Comparison of ENCODE assay signal across 15 mouse cellular contexts in the genomic region with DNA sequence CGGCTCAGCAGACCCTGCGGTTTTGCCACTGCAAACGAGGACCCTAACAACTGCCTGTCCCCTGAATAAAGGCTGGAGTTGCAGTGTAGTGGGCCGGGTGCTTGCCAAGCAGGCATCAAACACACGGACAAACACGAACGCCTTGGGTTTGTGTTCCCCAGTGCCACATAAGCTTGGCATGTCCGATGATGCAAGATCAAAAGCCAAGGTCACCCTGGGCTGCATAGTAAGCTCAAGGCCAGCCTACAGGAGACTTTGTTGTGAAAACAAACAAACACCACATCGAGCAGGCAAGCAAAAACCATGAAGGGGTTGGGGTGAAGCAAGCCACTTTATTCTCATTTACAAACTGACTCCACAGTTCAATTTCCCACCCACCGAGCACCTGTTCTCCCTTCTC. TPM values are rescaled to one million over a fixed set of nuclear protein-coding genes. Genes with fewer than 3 reads are reported as not detected.
A peak's percentile ranks its signal among the peaks of the same experiment; 100 is the strongest.
DNase-seq lines count a peak whose midpoint lies in the region; ATAC-seq and TF ChIP-seq lines count a peak whose summit lies in the region.
"Had no signal": no experiment of that assay in that cellular context is flagged by ENCODE, and none has a peak within 500 bp of the region (broad histone marks: within the 10 kb centered on the region; RNA-seq: fewer than 3 reads in every experiment).

No protein-coding gene starts in this region.

- no peaks in the 10 kb centered on the region for H3K36me3 ChIP-seq in forebrain, embryonic 10.5 days (replicated peaks)
- no peaks in the 10 kb centered on the region for H3K36me3 ChIP-seq in forebrain, embryonic 11.5 days (ENCODE audit: control insufficient read depth, insufficient read depth, low read length)
- no peaks in the 10 kb centered on the region for H3K36me3 ChIP-seq in hindbrain, embryonic 14.5 days (replicated peaks; ENCODE audit: control insufficient read depth, insufficient read depth)
- no peaks in the 10 kb centered on the region for H3K36me3 ChIP-seq in hindbrain, embryonic 16.5 days (ENCODE audit: control insufficient read depth, insufficient read depth, low read length)
- no peaks in the 10 kb centered on the region for H3K36me3 ChIP-seq in E14TG2a.4 (ENCODE audit: insufficient read depth, low read length)
- H3K36me3 ChIP-seq: midbrain, embryonic 13.5 days had no signal

- no peak overlapping the region for H3K4me3 ChIP-seq in forebrain, embryonic 10.5 days
- H3K4me3 ChIP-seq in forebrain, embryonic 11.5 days (ENCODE audit: low read depth, low read length) = no peak overlapping the region
- no peak overlapping the region for H3K4me3 ChIP-seq in hindbrain, embryonic 14.5 days (replicated peaks; ENCODE audit: low read length)
- no peak overlapping the region for H3K4me3 ChIP-seq in hindbrain, embryonic 16.5 days (ENCODE audit: low read length)
- H3K4me3 ChIP-seq in E14TG2a.4 (replicated peaks; ENCODE audit: low read length) = 0 out of 2 replicates have a peak overlapping the region, but pooled peaks have one; percentile 20
- H3K4me3 ChIP-seq: midbrain, embryonic 13.5 days had no signal

- TF ChIP-seq CTCF in E14TG2a.4 (conservative IDR thresholded peaks at IDR 0.05; ENCODE audit: low read length) = no peak

- peak overlapping the region; percentile 22 for H3K27ac ChIP-seq in forebrain, embryonic 10.5 days
- no peak overlapping the region for H3K27ac ChIP-seq in forebrain, embryonic 11.5 days (ENCODE audit: low read depth, low read length)
- no peak overlapping the region for H3K27ac ChIP-seq in hindbrain, embryonic 14.5 days
- H3K27ac ChIP-seq in hindbrain, embryonic 16.5 days (ENCODE audit: low read depth, low read length) = no peak overlapping the region
- H3K27ac ChIP-seq: midbrain, embryonic 13.5 days had no signal

- no peaks in the 10 kb centered on the region for H3K9me3 ChIP-seq in forebrain, embryonic 10.5 days
- no peaks in the 10 kb centered on the region for H3K9me3 ChIP-seq in forebrain, embryonic 11.5 days (ENCODE audit: control insufficient read depth, low read length)
- H3K9me3 ChIP-seq in hindbrain, embryonic 14.5 days (ENCODE audit: control insufficient read depth, low read length) = no peaks in the 10 kb centered on the region
- no peaks in the 10 kb centered on the region for H3K9me3 ChIP-seq in hindbrain, embryonic 16.5 days (ENCODE audit: control insufficient read depth, low read length)
- no peaks in the 10 kb centered on the region for H3K9me3 ChIP-seq in E14TG2a.4 (ENCODE audit: low read length)
- H3K9me3 ChIP-seq: midbrain, embryonic 13.5 days had no signal

- H3K4me2 ChIP-seq in forebrain, embryonic 11.5 days (ENCODE audit: low read depth, low read length, severe bottlenecking) = no peak overlapping the region
- no peak overlapping the region for H3K4me2 ChIP-seq in hindbrain, embryonic 14.5 days (replicated peaks)
- no peak overlapping the region for H3K4me2 ChIP-seq in hindbrain, embryonic 16.5 days (ENCODE audit: low read length)
- H3K4me2 ChIP-seq: midbrain, embryonic 13.5 days had no signal

- H3K9ac ChIP-seq in forebrain, embryonic 11.5 days (ENCODE audit: low read length) = no peak overlapping the region
- peak overlapping the region; percentile 21; the same call in 1 of the 2 replicates for H3K9ac ChIP-seq in hindbrain, embryonic 14.5 days
- no peak overlapping the region for H3K9ac ChIP-seq in hindbrain, embryonic 16.5 days (ENCODE audit: low read depth, low read length)
- H3K9ac ChIP-seq: midbrain, embryonic 13.5 days had no signal

- peaks cover 85% of the 10 kb centered on the region for H3K27me3 ChIP-seq in forebrain, embryonic 10.5 days (ENCODE audit: poor library complexity, severe bottlenecking)
- peaks cover 11% of the 10 kb centered on the region for H3K27me3 ChIP-seq in forebrain, embryonic 11.5 days (ENCODE audit: control insufficient read depth, insufficient read depth, low read length)
- 0 out of 2 replicates have a peak, but pooled peaks cover 4% of the 10 kb centered on the region for H3K27me3 ChIP-seq in hindbrain, embryonic 14.5 days (ENCODE audit: control insufficient read depth, insufficient read depth, low read length)
- no peaks in the 10 kb centered on the region for H3K27me3 ChIP-seq in hindbrain, embryonic 16.5 days (replicated peaks; ENCODE audit: control insufficient read depth, insufficient read depth, low read length)
- peaks cover 31% of the 10 kb centered on the region for H3K27me3 ChIP-seq in E14TG2a.4 (ENCODE audit: insufficient read depth, low read length)
- H3K27me3 ChIP-seq: CH12.LX had no signal

- WGBS in forebrain, embryonic 10.5 days = 44% methylated on average over 10 of the region's 10 CpGs
- WGBS in forebrain, embryonic 11.5 days = 38% methylated on average over 10 of the region's 10 CpGs
- WGBS in hindbrain, embryonic 14.5 days = 33% methylated on average over 10 of the region's 10 CpGs
- 38% methylated on average over 10 of the region's 10 CpGs for WGBS in hindbrain, embryonic 16.5 days

- ATAC-seq in forebrain, embryonic 11.5 days (replicated peaks; ENCODE audit: low FRiP score) = no peak
- ATAC-seq in hindbrain, embryonic 14.5 days (ENCODE audit: low FRiP score) = no peak
- no peak for ATAC-seq in hindbrain, embryonic 16.5 days
- ATAC-seq: midbrain, embryonic 13.5 days had no signal

- no peak for DNase-seq in forebrain, embryonic 10.5 days (ENCODE audit: extremely low spot score, low spot score)
- DNase-seq in forebrain, embryonic 11.5 days (ENCODE audit: low spot score) = no peak
- DNase-seq in hindbrain, embryonic 14.5 days (ENCODE audit: low spot score) = no peak
- DNase-seq in adrenal gland, postnatal 36 days = peak; percentile 62 to 64
- DNase-seq in frontal cortex, postnatal 25 days (ENCODE audit: low spot score in 2 of 2) = no peak
- DNase-seq in gastrocnemius, adult 18-20 months (ENCODE audit: low spot score) = no peak
- DNase-seq: lung, postnatal 4 days; right cerebral cortex, postnatal 14 days had no signal

- H3K4me1 ChIP-seq in forebrain, embryonic 10.5 days = peaks cover 77% of the 10 kb centered on the region
- peaks cover 34% of the 10 kb centered on the region for H3K4me1 ChIP-seq in forebrain, embryonic 11.5 days (replicated peaks; ENCODE audit: control insufficient read depth, insufficient read depth, low read length)
- peaks cover 57% of the 10 kb centered on the region for H3K4me1 ChIP-seq in hindbrain, embryonic 14.5 days (replicated peaks; ENCODE audit: control insufficient read depth, insufficient read depth, low read length)
- H3K4me1 ChIP-seq in hindbrain, embryonic 16.5 days (ENCODE audit: control insufficient read depth, insufficient read depth, low read depth, low read length) = peaks cover 30% of the 10 kb centered on the region
- H3K4me1 ChIP-seq in E14TG2a.4 (replicated peaks; ENCODE audit: low read depth, low read length) = peaks cover 95% of the 10 kb centered on the region

RNA-seq across cellular contexts. Expression of a gene that starts 29.7 kb away (rescaled TPM):
- polyA plus RNA-seq in forebrain, embryonic 10.5 days (2016; fragmentation: Nextera tagmentation; extraction: Ambion mirVana) = 3.6 and 4.3 TPM in 2 replicates
- 5.0 and 5.2 TPM in 2 replicates for polyA plus RNA-seq in forebrain, embryonic 11.5 days (2014; fragmentation: Nextera tagmentation; extraction: Ambion mirVana)
- polyA plus RNA-seq in hindbrain, embryonic 14.5 days (2014; fragmentation: Nextera tagmentation; extraction: Ambion mirVana) = 9.6 and 10.8 TPM in 2 replicates
- 20.8 and 22.5 TPM in 2 replicates for polyA plus RNA-seq in hindbrain, embryonic 16.5 days (2015; fragmentation: Nextera tagmentation; extraction: Ambion mirVana)
- total RNA-seq in adrenal gland, postnatal 36 days (2021) = 10 to 100 TPM; 20.2 to 34.4 TPM
- under 1 TPM; 0.50 to 0.64 TPM for total RNA-seq in gastrocnemius, adult 18-20 months (2021)

RNA-seq across cellular contexts. Expression of a gene that starts 57.6 kb away (rescaled TPM):
- polyA plus RNA-seq in forebrain, embryonic 10.5 days (2016; fragmentation: Nextera tagmentation; extraction: Ambion mirVana) = 16.7 and 18.7 TPM in 2 replicates
- polyA plus RNA-seq in forebrain, embryonic 11.5 days (2014; fragmentation: Nextera tagmentation; extraction: Ambion mirVana) = 83.2 and 84.0 TPM in 2 replicates
- polyA plus RNA-seq in hindbrain, embryonic 14.5 days (2014; fragmentation: Nextera tagmentation; extraction: Ambion mirVana) = 53.9 and 60.9 TPM in 2 replicates
- polyA plus RNA-seq in hindbrain, embryonic 16.5 days (2015; fragmentation: Nextera tagmentation; extraction: Ambion mirVana) = 20.2 and 27.3 TPM in 2 replicates
- total RNA-seq in adrenal gland, postnatal 36 days (2021) = not detected
- total RNA-seq in gastrocnemius, adult 18-20 months (2021) = not detected
- total RNA-seq: CH12.LX; gastrocnemius, adult 8-10 months had no signal
- polyA plus RNA-seq: kidney, embryonic 16.5 days; liver, embryonic 16.5 days had no signal

Comparison
In these comparisons a context has a peak if more than half of its experiments do, and no peak if none do; other contexts are left out.
1. DNase-seq: peak in adrenal gland, postnatal 36 days (2 of 2); none in forebrain, embryonic 10.5 days (single experiment), forebrain, embryonic 11.5 days (single experiment), hindbrain, embryonic 14.5 days (single experiment), frontal cortex, postnatal 25 days (0 of 2) and gastrocnemius, adult 18-20 months (single experiment).